Mouse (Mus musculus) cerebellum, adult 2 months (tissue): ENCODE results near the gene Mark4. TPM values are rescaled to one million over a fixed set of nuclear protein-coding genes. Genes with fewer than 3 reads are reported as not detected.

ENCODE experiments used
- DNase-seq, 2 experiments: peaks; one replicate each; pipeline ENCODE4 v3.0.0; 2021
- H3K27ac ChIP-seq: fragments of 200-500 bp; 2 replicates; pipeline ENCODE4 v1.5.1; 2012; ENCODE audit warnings: low read length, control low read depth, inconsistent platforms; ENCODE audit not compliant: insufficient read depth
- H3K27me3 ChIP-seq: fragments of 200-500 bp; 2 replicates; pipeline ENCODE4 v1.6.1; 2012; ENCODE audit warnings: inconsistent platforms, mild to moderate bottlenecking, low read length, moderate library complexity; ENCODE audit not compliant: control insufficient read depth, insufficient read depth
- H3K4me1 ChIP-seq: fragments of 200-500 bp; 2 replicates; pipeline ENCODE4 v1.6.1; 2011; ENCODE audit warnings: low read length; ENCODE audit not compliant: control insufficient read depth, insufficient read depth
- H3K4me3 ChIP-seq: fragments of 200-500 bp; replicated peaks from 2 replicates; pipeline ENCODE3; 2011; ENCODE audit warnings: mild to moderate bottlenecking, low read depth, low read length, control low read depth; ENCODE audit not compliant: insufficient read depth
- CTCF ChIP-seq: fragments of 200-500 bp; IDR thresholded peaks from 2 replicates; pipeline ENCODE4 v1.5.1; 2011; ENCODE audit warnings: low read depth, mild to moderate bottlenecking, control low read depth, low read length, moderate library complexity, borderline replicate concordance; ENCODE audit not compliant: insufficient read depth
- POLR2A ChIP-seq: fragments of 200-500 bp; IDR thresholded peaks from 2 replicates; pipeline ENCODE4 v1.6.1; 2011; ENCODE audit warnings: low read length, control low read depth, borderline replicate concordance; ENCODE audit not compliant: insufficient read depth
- WGBS: fragments of 180-500 bp; shearing (Covaris S2); methylation state at CpG from one replicate; pipeline ENCODE4 v1.1.7; 2018; 5-methylcytosine and 5-hydroxymethylcytosine counted together
- polyA plus RNA-seq: library from polyadenylated mRNA; depleted of rRNA; stranded (reverse); fragments of >200 nt; gene quantifications from 2 replicates; pipeline ENCODE4 v1.2.3, GENCODE M21; 2012

Gene Mark4
- polyA plus RNA-seq, 1 experiment, result 50.3 TPM

DNA sequence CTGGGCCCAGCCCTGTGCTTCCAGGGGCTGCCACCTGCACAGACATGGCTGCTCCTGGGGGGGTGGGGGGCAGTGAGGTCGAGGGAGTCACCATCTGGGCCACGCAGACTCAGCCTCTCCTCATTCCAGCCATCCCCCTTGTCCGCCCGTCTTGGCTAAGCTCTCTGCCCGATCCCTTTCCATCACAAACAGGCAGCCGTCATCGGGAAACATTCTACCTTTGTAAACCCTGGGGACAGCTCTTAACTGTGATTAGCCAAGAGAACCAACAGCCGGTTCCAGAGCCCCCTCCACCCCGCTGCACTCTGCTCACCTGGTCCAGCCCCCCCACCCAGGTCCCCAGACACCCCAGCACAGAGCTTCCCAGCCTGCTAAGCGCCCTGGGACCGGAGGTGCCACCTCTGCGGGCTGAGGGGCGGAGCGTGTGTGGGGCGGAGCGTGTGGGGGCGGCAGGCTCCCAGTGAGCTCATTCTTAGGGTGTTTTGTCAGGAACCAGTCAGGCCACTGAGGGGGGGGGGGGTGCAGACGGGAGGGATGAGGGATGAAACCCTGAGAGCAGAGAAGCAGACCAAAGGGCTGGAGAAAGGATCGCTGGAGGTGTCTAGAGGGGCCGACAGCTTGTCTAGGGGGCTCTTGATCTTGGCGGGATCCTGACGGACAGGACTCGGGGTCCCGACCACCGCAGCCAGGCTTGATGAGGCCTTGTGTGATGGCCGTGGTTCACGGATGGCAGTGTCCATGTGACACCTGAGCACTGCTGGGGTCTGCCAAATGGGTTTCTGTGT lies 58.9 kb downstream of the Mark4 start:
- WGBS, result 6% methylated on average over 26 of the region's 27 CpGs
- Histone ChIP-seq H3K27me3 (no peaks in the 10 kb centered on the region; the same call in 1 of the 2 replicates), H3K4me1 (no peaks in the 10 kb centered on the region; the same call in 1 of the 2 replicates), H3K4me3 (no peak overlapping the region), H3K27ac (no peak overlapping the region)
- DNase-seq, result no peak
- no peak for TF ChIP-seq POLR2A
- no peak for TF ChIP-seq CTCF

DNA sequence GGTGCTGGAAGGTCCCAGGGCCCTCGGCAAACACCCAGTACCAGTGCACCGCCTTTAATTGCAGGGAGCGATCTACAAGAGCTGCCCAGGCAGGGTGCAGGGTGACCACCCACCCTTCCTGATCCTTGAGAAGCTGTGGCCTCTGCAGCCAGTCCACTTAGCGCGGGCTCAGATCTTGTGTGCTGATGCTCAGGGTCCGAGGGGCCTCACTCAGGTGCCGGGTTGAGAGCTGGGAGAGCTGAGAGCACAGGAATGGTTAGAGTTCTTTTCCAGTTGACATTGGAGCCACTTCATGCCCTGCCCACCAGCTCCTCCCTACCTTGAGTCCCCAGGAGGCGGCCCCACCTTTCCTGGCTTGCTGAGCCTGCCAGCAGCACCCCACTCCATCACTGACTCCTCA lies 64.1 kb downstream of the Mark4 start:
- DNase-seq, result no peak
- Histone ChIP-seq H3K4me3 (no peak overlapping the region), H3K4me1 (no peaks in the 10 kb centered on the region), H3K27me3 (no peaks in the 10 kb centered on the region; the same call in 1 of the 2 replicates), H3K27ac (no peak overlapping the region)
- 88% methylated on average over 8 of the region's 8 CpGs for WGBS
- TF ChIP-seq CTCF (no peak), POLR2A (no peak)

DNA sequence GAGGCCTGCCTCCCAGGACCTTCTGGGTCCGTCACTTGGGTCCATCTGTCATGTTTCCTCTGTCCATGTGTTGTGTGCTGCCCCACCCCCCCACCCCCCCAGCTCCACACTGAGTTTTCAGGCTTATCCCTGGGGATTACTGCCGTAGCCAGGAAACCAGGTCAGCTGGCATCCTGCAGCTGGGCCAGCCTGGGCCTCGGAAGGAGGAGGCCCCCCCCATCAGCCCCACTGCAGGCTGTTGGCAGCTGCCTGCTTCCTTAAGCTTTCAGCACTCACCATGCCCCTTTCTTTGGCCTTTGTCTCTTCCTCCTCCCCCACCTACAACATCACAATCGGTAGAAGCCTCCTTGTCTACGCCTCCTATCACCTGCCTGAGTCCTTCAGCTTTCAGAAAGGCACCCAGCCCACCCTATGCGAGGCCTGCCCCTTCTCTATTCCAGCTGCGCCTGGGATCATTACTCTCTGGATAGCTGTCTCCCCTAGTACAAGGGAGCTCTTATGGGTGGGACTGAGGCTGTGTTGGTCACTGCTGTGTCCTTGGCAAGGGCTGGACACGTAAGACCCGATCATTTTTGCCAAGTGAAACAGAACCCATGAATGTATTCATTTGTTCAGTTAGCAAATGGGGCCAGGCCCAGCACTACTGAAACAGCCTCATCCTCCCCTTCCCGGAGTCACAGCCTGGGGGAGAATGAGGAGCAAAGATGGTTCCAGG lies 69.8 kb downstream of the Mark4 start:
- TF ChIP-seq CTCF, result no peak
- no peak for TF ChIP-seq POLR2A
- no peak overlapping the region for H3K27ac ChIP-seq
- DNase-seq, result no peak
- peaks cover 17% of the 10 kb centered on the region for H3K4me1 ChIP-seq
- WGBS, result 27% methylated on average over 10 of the region's 10 CpGs
- no peaks in the 10 kb centered on the region for H3K27me3 ChIP-seq
- H3K4me3 ChIP-seq, result no peak overlapping the region

DNA sequence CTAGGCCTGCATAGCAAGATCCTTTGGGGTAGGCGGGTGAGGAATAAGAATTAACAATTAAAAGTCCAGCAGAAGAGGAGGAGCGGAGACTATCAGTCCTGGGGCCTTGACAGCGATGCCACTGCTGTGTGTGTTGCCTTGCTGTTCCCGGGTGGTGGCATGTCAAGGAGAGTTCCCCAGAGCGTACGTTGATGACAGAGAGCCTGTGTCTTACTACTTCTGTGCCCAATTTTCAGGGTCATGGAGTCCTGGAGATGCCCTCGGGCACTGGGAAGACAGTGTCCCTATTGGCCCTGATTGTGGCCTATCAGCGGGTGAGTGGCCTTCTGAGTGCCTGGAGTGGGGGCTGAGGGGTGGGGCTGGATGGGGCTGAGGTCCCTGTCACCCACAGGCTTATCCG lies 74.9 kb downstream of the Mark4 start:
- no peak overlapping the region for H3K4me3 ChIP-seq
- 81% methylated on average over 9 of the region's 9 CpGs for WGBS
- H3K27me3 ChIP-seq, result no peaks in the 10 kb centered on the region
- no peak for TF ChIP-seq CTCF
- no peak for TF ChIP-seq POLR2A
- no peak overlapping the region for H3K27ac ChIP-seq
- no peak for DNase-seq
- H3K4me1 ChIP-seq, result peaks cover 14% of the 10 kb centered on the region

DNA sequence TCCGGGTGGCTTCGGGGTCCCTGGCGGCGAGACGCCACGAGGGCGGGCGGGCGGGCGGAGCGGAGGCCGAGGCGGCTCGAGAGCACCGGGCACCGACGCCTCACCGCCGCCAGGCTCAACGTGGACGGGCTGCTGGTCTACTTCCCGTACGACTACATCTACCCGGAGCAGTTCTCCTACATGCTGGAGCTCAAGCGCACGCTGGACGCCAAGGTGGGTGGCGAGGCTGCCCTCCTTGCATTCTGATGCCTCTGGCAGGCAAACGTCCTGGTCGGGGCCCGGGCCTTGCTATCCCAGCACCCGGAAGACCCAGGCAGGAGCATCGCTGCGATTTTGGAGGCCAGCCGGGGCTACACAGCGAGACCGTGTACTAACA lies 76.5 kb downstream of the Mark4 start:
- Histone ChIP-seq H3K27me3 (no peaks in the 10 kb centered on the region), H3K4me1 (peaks cover 8% of the 10 kb centered on the region; the same call in 1 of the 2 replicates), H3K4me3 (peak overlapping the region; percentile 93), H3K27ac (no peak overlapping the region)
- WGBS, result under 1% methylated on average over 37 of the region's 37 CpGs
- DNase-seq, result no peak
- no peak for TF ChIP-seq CTCF
- no peak for TF ChIP-seq POLR2A

DNA sequence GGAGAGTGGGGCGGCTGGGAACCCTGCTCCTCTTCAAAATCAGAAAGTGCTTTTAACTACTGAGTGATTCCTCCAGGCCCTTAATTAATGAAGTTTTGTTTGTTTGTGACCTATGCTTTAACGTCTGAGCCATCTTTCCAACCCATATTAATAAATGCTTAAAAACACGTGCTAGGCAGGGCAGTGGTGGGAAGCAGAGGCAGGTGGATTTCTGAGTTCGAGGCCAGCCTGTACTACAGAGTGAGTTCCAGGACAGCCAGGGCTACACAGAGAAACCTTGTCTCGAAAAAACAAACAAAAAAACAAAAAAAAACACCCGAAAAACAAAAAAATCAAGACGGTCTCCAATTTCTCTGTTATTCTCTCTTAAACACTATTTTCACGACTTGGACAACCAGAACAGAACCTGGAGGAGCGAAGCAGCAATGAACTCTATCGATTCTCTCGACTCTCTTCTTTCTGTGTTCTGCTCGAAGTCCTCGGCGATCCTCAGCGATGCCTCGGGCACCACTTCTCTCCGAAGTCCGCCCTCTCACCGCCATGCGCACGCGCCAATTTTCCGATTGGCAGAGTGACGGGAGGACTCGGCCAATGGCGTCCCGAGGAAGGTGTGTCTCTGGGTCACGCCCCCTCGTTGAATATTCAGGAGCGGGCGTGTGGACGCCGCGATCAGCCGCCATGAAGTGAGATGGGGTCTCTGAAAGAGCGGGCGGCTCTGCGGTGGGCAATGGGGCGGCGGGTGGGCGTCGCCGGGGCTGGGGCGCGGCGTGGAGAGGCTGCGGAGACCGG lies 77.0 kb downstream of the Mark4 start, which contains the start of gene Ercc2:
Gene Ercc2, plus strand, starts transcription at position 634 of the 789 bp plus-strand sequence.
- H3K4me1 ChIP-seq, result peaks cover 8% of the 10 kb centered on the region; the same call in 1 of the 2 replicates
- peak within 1 kb of the TSS; percentile 93 for H3K4me3 ChIP-seq
- peak; percentile 99 for DNase-seq
- H3K27me3 ChIP-seq, result no peaks in the 10 kb centered on the region
- TF ChIP-seq POLR2A, result peak; percentile 56; the same call in 1 of the 2 replicates
- no peak for TF ChIP-seq CTCF
- 7% methylated on average over 38 of the region's 48 CpGs for WGBS
- no peak within 1 kb of the TSS for H3K27ac ChIP-seq

DNA sequence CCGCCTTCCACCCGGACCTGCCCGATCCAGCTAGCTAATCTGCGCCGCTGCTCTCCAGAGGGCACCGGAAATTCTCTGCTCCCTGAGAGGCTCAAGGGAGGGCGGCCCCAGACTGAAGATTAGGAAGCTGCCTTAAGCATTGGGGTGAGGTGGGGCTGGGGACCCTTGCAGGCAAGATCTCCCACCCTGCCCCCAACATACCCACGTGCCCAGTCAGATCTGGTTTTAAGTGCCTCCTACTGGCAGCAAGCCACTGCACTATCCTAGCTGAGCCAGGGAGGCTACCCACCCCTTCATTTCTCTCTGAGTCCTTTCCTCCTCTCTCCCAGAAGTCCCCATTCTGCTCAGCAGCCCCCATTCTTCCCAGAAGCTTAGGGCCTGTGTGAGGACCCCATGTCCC lies 80.6 kb downstream of the Mark4 start:
- no peak for TF ChIP-seq CTCF
- no peak for TF ChIP-seq POLR2A

DNA sequence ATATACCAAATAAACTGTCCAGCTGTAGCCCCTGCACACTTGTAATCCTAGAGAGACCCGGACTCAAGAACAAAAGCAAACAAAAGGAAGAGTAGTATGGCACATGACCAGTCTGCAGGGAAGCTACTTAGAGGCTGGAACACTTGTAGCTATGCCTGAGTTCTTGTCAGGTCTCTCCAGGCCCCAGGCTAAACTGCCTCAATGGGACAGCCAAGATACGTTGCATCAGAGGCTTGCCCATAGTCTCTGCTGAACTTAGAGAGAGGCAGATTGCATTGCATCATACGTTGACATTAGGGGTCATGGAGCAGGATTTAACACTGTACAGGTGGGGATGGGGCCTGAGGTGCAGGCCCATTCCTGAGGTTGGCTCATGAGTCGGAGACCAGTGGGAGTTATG lies 82.6 kb downstream of the Mark4 start:
- no peaks in the 10 kb centered on the region for H3K27me3 ChIP-seq
- TF ChIP-seq POLR2A (no peak), CTCF (no peak)
- H3K27ac ChIP-seq, result no peak overlapping the region
- no peaks in the 10 kb centered on the region for H3K4me1 ChIP-seq
- WGBS, result 89% methylated on average over 4 of the region's 4 CpGs
- H3K4me3 ChIP-seq, result no peak overlapping the region
- no peak for DNase-seq

More for the DNA sequence above, 80.6 kb downstream of the Mark4 start:
- Histone ChIP-seq H3K27ac (no peak overlapping the region), H3K27me3 (no peaks in the 10 kb centered on the region), H3K4me1 (no peaks in the 10 kb centered on the region), H3K4me3 (no peak overlapping the region)
- 70% methylated on average over 8 of the region's 8 CpGs for WGBS
- no peak for DNase-seq
